Mouse (Mus musculus) liver, embryonic 15.5 days (tissue): Measurements from ENCODE around the gene Adssl1. TPM values are rescaled to one million over a fixed set of nuclear protein-coding genes. Genes with fewer than 3 reads are reported as not detected.

ENCODE experiments used
- ATAC-seq: fragments of 200-750 bp; cut with Nextera tagmentation; 2 replicates; pipeline ENCODE4 v1.8.0; 2017; ENCODE audit warnings: moderate number of reproducible peaks, mild to moderate bottlenecking, moderate library complexity; ENCODE audit not compliant: insufficient read depth
- H3K27ac ChIP-seq: fragments of 300-500 bp; sonication (generic); replicated peaks from 2 replicates; pipeline ENCODE4 v1.5.1; 2015; ENCODE audit warnings: mild to moderate bottlenecking, inconsistent platforms
- H3K27me3 ChIP-seq: fragments of 300-500 bp; sonication (generic); 2 replicates; pipeline ENCODE4 v1.6.1; 2015; ENCODE audit warnings: mild to moderate bottlenecking, inconsistent platforms
- H3K36me3 ChIP-seq: fragments of 300-500 bp; sonication (generic); replicated peaks from 2 replicates; pipeline ENCODE4 v1.6.1; 2015; ENCODE audit warnings: moderate library complexity, mild to moderate bottlenecking, inconsistent platforms
- H3K4me1 ChIP-seq: fragments of 300-500 bp; sonication (generic); replicated peaks from 2 replicates; pipeline ENCODE4 v1.6.1; 2015; ENCODE audit warnings: inconsistent platforms
- H3K4me2 ChIP-seq: fragments of 300-500 bp; sonication (generic); 2 replicates; pipeline ENCODE4 v1.6.1; 2015; ENCODE audit warnings: moderate library complexity, mild to moderate bottlenecking, inconsistent platforms
- H3K4me3 ChIP-seq: fragments of 300-500 bp; sonication (generic); replicated peaks from 2 replicates; pipeline ENCODE4 v1.5.1; 2015; ENCODE audit warnings: mild to moderate bottlenecking, inconsistent platforms
- H3K9ac ChIP-seq: fragments of 300-500 bp; sonication (generic); 2 replicates; pipeline ENCODE4 v1.6.1; 2015; ENCODE audit warnings: moderate library complexity, mild to moderate bottlenecking, inconsistent platforms
- H3K9me3 ChIP-seq: fragments of 300-500 bp; sonication (generic); replicated peaks from 2 replicates; pipeline ENCODE4 v1.6.1; 2016; ENCODE audit warnings: inconsistent platforms
- WGBS: fragments of 180-500 bp; shearing (Covaris S2); methylation state at CpG from one replicate; pipeline ENCODE4 v1.1.7; 2015; ENCODE audit warnings: mixed read lengths; ENCODE audit not compliant: insufficient replicate concordance; 5-methylcytosine and 5-hydroxymethylcytosine counted together
- polyA plus RNA-seq: library from polyadenylated mRNA; unstranded; fragments of >200 nt; fragmentation: Nextera tagmentation; extraction: Ambion mirVana; gene quantifications from 2 replicates; pipeline ENCODE4 v1.2.1, GENCODE M21; 2015

Adssl1 gene
- polyA plus RNA-seq, 1 experiment from 2014 or later = 13.4 TPM

GRCm38 (mm10) chr12:112605766-112606165 lies 14.1 kb upstream of the Adssl1 start:
- Histone ChIP-seq H3K9ac (no peak overlapping the region), H3K4me2 (no peak overlapping the region), H3K9me3 (no peaks in the 10 kb centered on the region), H3K4me3 (no peak overlapping the region), H3K27me3 (no peaks in the 10 kb centered on the region), H3K36me3 (0 out of 2 replicates have a peak, but pooled peaks cover 11% of the 10 kb centered on the region), H3K27ac (no peak overlapping the region), H3K4me1 (0 out of 2 replicates have a peak, but pooled peaks cover 4% of the 10 kb centered on the region)
- ATAC-seq = peak; percentile 45; the same call in 1 of the 2 replicates
- 31% methylated on average over 6 of the region's 6 CpGs for WGBS

DNA sequence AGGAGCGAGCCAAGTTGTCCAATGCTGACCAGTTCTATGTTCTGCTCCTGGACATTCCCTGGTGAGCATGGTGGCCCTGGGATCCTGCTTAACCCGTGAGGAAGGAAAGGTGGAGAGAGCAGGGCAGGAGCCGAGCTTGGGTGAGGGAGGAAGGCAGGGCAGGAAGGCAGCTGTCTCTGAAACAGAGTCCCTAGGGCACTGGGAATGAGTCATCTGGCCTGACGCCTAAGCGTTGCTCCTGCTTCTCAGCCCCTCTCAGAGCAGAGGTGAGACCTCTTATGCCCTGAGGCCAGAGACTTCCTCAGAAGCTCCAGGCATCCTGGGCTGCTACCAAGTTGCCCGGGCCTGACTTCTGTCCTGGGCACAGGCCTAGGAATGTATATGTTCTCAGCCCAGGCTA lies 12.8 kb upstream of the Adssl1 start:
- 72% methylated on average over 6 of the region's 6 CpGs for WGBS

DNA sequence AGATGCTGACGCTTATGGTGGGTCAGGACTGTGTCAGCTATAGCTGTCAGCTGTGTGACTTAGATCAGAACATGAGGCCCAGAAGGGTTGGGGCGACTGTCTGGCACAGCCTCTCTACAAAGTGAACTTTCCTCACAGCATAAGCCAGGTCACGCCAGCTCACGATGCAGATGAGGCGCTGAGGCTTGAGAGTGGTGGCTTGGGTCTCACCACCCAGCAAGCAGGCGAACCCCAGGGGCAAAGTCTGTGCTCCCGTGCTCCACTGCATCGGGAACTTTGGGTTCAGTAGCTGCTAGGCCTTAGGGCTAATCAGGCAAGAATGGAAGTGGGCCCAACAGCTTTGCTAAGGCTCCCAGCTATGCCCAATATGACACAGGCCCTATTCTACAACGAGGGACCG lies 10.8 kb upstream of the Adssl1 start:
- Histone ChIP-seq H3K36me3 (peaks cover 12% of the 10 kb centered on the region; the same call in 1 of the 2 replicates), H3K9me3 (no peaks in the 10 kb centered on the region), H3K9ac (no peak overlapping the region), H3K4me3 (no peak overlapping the region), H3K4me1 (0 out of 2 replicates have a peak, but pooled peaks cover 4% of the 10 kb centered on the region), H3K4me2 (no peak overlapping the region), H3K27me3 (no peaks in the 10 kb centered on the region), H3K27ac (no peak overlapping the region)
- no peak for ATAC-seq
- WGBS = 72% methylated on average over 10 of the region's 10 CpGs

More for the DNA sequence above, 12.8 kb upstream of the Adssl1 start:
- H3K27ac ChIP-seq = no peak overlapping the region
- H3K9me3 ChIP-seq = no peaks in the 10 kb centered on the region
- H3K9ac ChIP-seq = no peak overlapping the region
- no peak for ATAC-seq
- no peaks in the 10 kb centered on the region for H3K27me3 ChIP-seq
- no peak overlapping the region for H3K4me3 ChIP-seq
- 0 out of 2 replicates have a peak, but pooled peaks cover 4% of the 10 kb centered on the region for H3K4me1 ChIP-seq
- 0 out of 2 replicates have a peak, but pooled peaks cover 13% of the 10 kb centered on the region for H3K36me3 ChIP-seq
- H3K4me2 ChIP-seq = no peak overlapping the region

DNA sequence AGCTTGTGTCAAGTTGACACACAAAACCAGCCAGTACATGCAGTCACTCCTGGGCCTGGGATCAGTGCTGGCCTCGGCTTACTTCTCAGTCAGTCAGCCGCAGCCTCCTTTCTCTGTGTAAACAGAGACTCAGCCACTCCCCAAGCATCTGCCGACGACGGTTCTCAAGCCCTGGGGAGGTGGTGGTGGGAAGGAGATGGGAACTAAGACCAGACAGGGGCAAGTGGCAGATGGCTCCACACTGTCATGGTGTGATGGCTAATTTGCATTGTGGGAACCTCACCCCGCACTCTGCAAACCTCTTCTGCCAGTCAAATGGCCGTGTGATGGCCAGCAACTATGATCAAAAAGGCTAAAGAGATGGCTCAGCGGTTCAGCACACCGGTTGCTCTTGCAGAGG lies 3.2 kb upstream of the Adssl1 start:
- H3K27me3 ChIP-seq = peaks cover 29% of the 10 kb centered on the region
- no peak overlapping the region for H3K4me2 ChIP-seq
- ATAC-seq = no peak
- H3K9ac ChIP-seq = no peak overlapping the region
- H3K27ac ChIP-seq = no peak overlapping the region
- H3K4me3 ChIP-seq = no peak overlapping the region
- H3K4me1 ChIP-seq = peaks cover 38% of the 10 kb centered on the region
- peaks cover 12% of the 10 kb centered on the region; the same call in 1 of the 2 replicates for H3K36me3 ChIP-seq
- WGBS = 55% methylated on average over 9 of the region's 9 CpGs
- no peaks in the 10 kb centered on the region for H3K9me3 ChIP-seq

DNA sequence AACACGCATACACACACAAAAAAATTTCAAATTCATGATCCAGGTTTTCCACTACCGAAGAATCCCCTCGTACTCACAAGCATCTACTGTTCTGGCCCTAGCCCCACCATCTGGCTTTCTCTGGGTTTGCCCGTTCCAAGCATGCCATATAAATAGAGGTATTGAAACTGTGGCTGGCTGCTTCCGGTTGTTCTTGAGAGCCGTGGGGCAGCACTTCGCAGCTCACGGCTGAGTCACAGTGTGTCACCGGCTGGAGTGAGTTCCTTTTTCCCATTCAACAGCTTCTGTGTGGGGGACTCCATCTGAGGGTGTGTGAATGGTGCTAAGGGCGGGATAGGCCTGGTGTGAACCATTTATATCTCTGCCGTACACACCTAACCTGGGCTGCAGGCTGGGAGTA lies 2.7 kb upstream of the Adssl1 start:
- ATAC-seq = no peak
- no peak overlapping the region for H3K27ac ChIP-seq

GRCm38 (mm10) chr12:112617898-112618380 lies 1.9 kb upstream of the Adssl1 start:
- H3K4me2 ChIP-seq = no peak overlapping the region
- H3K9ac ChIP-seq = 0 out of 2 replicates have a peak overlapping the region, but pooled peaks have one; percentile 4
- peaks cover 42% of the 10 kb centered on the region for H3K4me1 ChIP-seq
- H3K27ac ChIP-seq = peak overlapping the region; percentile 69; the same call in 1 of the 2 replicates
- H3K9me3 ChIP-seq = no peaks in the 10 kb centered on the region
- H3K27me3 ChIP-seq = peaks cover 38% of the 10 kb centered on the region
- 9% methylated on average over 8 of the region's 8 CpGs for WGBS
- peak; percentile 19; the same call in 1 of the 2 replicates for ATAC-seq
- 0 out of 2 replicates have a peak, but pooled peaks cover under 1% of the 10 kb centered on the region for H3K36me3 ChIP-seq
- no peak overlapping the region for H3K4me3 ChIP-seq

More for the DNA sequence above, 2.7 kb upstream of the Adssl1 start:
- no peaks in the 10 kb centered on the region for H3K9me3 ChIP-seq
- 39% methylated on average over 11 of the region's 11 CpGs for WGBS
- H3K36me3 ChIP-seq = peaks cover 9% of the 10 kb centered on the region; the same call in 1 of the 2 replicates
- no peak overlapping the region for H3K4me2 ChIP-seq
- peaks cover 33% of the 10 kb centered on the region for H3K27me3 ChIP-seq
- H3K4me3 ChIP-seq = no peak overlapping the region
- peaks cover 38% of the 10 kb centered on the region for H3K4me1 ChIP-seq
- no peak overlapping the region for H3K9ac ChIP-seq

DNA sequence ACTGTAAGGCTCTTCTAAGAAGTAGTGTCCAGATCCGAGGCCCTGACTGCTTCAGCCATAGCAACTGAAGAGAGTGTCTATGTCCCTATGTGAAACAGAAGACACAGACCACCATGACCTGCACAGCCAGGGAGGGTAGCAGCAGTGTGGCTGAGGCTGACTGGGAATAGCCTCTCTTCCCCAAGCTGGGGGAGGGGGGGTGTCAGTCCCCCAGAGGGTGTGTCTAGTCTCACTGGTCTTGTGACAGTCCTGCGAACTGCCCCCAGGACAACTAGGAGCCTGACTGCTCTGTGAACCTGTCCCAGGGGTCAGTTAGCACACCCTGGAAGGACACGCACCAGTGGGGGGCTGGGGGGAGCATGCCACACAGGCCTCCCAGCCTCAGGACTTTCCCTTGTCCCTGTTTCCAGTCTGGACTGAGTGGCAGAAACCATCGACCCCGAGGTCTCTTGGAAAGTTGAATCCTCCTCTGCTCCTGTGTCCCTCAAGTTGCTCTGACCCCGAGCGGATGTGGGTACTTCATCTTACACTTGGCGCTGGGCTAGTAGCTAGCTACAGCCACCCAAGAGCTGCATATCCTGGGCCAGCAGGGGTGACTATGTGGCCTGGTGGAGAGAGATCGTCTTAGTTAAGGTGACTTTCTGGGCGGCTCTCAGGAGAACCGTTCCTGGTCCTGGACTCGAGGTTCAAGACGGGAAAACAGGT lies 712 bp upstream of the Adssl1 start:
- ATAC-seq = no peak
- no peaks in the 10 kb centered on the region for H3K36me3 ChIP-seq
- H3K4me1 ChIP-seq = peaks cover 53% of the 10 kb centered on the region
- H3K27me3 ChIP-seq = peaks cover 38% of the 10 kb centered on the region
- no peaks in the 10 kb centered on the region for H3K9me3 ChIP-seq
- WGBS = 8% methylated on average over 13 of the region's 13 CpGs
- H3K27ac ChIP-seq = peak overlapping the region; percentile 69
- peak overlapping the region; percentile 56 for H3K4me3 ChIP-seq
- 0 out of 2 replicates have a peak overlapping the region, but pooled peaks have one; percentile 52 for H3K9ac ChIP-seq
- peak overlapping the region; percentile 79 for H3K4me2 ChIP-seq

DNA sequence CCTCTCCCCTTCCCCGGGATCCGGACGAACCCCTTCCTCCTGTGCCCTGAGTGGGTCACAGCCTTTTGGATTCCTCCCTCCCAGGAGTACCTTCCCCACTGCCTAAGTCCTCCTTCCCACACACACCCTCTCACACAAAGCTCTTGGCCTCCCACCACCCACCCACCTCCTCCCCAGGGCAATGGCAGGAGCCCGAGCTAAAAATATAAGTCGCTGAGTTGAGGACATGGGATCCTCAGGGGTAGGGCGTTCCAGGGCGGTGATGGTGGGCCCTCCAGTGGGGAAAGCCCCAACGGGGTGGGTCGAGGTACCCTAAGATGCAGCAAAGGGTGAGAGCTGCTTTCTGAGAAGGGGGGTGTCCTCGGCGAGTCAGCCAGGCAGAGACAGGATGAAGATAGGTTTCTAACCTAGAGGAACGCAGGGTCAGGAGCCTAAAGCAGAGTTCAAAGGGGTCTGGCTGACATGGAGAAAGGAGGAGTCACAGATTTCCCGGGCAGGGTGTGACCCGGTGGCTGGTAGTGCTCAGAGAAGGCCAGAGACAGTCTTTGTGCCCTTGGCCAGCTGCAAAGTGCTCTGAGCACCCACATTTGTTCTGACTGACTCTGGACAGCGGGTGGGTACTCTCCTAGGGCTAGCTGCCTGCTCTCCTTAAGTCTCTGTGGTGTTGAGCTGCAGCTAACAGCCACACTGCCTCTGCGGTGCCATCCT lies 663 bp downstream of the Adssl1 start:
- WGBS = 11% methylated on average over 16 of the region's 16 CpGs
- H3K27ac ChIP-seq = peak overlapping the region; percentile 69
- peak overlapping the region; percentile 79 for H3K4me2 ChIP-seq
- H3K4me1 ChIP-seq = peaks cover 53% of the 10 kb centered on the region
- H3K9ac ChIP-seq = peak overlapping the region; percentile 52
- no peaks in the 10 kb centered on the region for H3K36me3 ChIP-seq
- H3K9me3 ChIP-seq = no peaks in the 10 kb centered on the region
- no peak for ATAC-seq
- peak overlapping the region; percentile 56 for H3K4me3 ChIP-seq
- peaks cover 38% of the 10 kb centered on the region for H3K27me3 ChIP-seq

DNA sequence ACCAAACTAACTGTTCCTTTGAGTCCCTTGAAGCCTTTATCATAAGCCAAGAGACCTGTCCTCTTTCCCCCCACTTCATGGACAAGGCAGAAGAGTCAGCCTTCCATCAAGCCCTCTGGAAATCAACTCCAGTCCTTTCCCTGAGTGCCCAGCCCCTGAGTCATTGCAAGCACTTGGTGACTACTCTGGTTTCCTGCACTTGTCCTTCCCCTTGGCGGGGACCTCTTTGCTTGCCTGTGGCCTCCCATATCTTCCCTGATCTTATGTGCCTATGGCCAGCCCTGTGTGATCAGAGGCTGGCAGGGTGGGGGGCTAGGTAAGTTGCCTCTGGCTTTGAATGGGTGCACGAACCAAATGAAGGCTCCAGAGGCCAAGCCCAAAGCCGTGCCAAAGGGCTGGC lies 2.1 kb downstream of the Adssl1 start:
- Histone ChIP-seq H3K36me3 (no peaks in the 10 kb centered on the region), H3K4me3 (no peak overlapping the region), H3K27me3 (peaks cover 38% of the 10 kb centered on the region), H3K9ac (no peak overlapping the region), H3K4me2 (no peak overlapping the region), H3K9me3 (no peaks in the 10 kb centered on the region), H3K27ac (no peak overlapping the region), H3K4me1 (peaks cover 57% of the 10 kb centered on the region)
- ATAC-seq = no peak
- 39% methylated on average over 3 of the region's 3 CpGs for WGBS

GRCm38 (mm10) chr12:112623742-112624141 lies 3.9 kb downstream of the Adssl1 start:
- peaks cover 52% of the 10 kb centered on the region for H3K4me1 ChIP-seq
- no peak overlapping the region for H3K9ac ChIP-seq
- H3K36me3 ChIP-seq = no peaks in the 10 kb centered on the region
- 12% methylated on average over 2 of the region's 2 CpGs for WGBS
- H3K27me3 ChIP-seq = peaks cover 38% of the 10 kb centered on the region
- no peak overlapping the region for H3K27ac ChIP-seq
- no peak overlapping the region for H3K4me2 ChIP-seq
- ATAC-seq = no peak
- H3K9me3 ChIP-seq = no peaks in the 10 kb centered on the region
- H3K4me3 ChIP-seq = no peak overlapping the region

DNA sequence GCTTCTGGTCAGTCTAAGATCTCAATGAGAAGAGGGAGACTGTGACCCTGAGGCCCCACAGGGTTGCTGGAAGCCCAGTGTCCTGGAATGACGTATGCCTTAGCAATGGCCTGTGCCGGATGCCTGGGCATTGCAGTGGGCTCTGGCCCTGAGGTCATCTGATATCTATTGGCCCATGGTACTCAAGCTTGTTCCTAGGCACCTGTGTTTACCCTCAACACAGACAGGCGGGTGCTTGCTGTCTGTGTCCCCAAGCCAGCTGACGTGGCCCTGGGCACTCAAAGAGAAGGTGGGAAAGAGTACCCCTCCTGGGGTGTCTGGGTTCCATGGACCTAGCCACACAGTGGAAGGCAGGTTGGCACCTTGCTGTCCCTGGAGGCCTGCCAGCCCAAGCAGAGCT lies 5.9 kb downstream of the Adssl1 start:
- H3K4me1 ChIP-seq = peaks cover 51% of the 10 kb centered on the region

More for the DNA sequence above, 5.9 kb downstream of the Adssl1 start:
- H3K27ac ChIP-seq = no peak overlapping the region
- no peak overlapping the region for H3K9ac ChIP-seq
- H3K9me3 ChIP-seq = no peaks in the 10 kb centered on the region
- WGBS = 68% methylated on average over 4 of the region's 4 CpGs
- H3K36me3 ChIP-seq = no peaks in the 10 kb centered on the region
- H3K4me3 ChIP-seq = no peak overlapping the region
- ATAC-seq = no peak
- no peak overlapping the region for H3K4me2 ChIP-seq
- H3K27me3 ChIP-seq = peaks cover 19% of the 10 kb centered on the region
